Mouse (Mus musculus): ENCODE results near the gene Dnajb12.

- TF ChIP-seq CTCF (IDR thresholded peaks at IDR 0.05; ENCODE audit: control insufficient read depth, insufficient read depth, low read length), result no peak
- 0 out of 2 replicates have a peak, but pooled peaks have one; percentile 31 for TF ChIP-seq POLR2A (IDR thresholded peaks at IDR 0.05; ENCODE audit: borderline replicate concordance, control insufficient read depth, low read depth, low read length)
Measured at GRCm38 (mm10) chr10:59907695-59908299, 28.4 kb downstream of the Dnajb12 start.
